Mouse (Mus musculus) ES-CJ7 (cell line): ENCODE measurements around the gene Dop1b.
"Not testable (repeated sequence)": the region's sequence is repeated elsewhere in the genome, so short reads cannot be mapped to it uniquely, and the experiment has no call there.

Experiments
- DNase-seq: peaks from one replicate; pipeline ENCODE4 v3.0.0; 2011; ENCODE audit warnings: low read depth, low spot score

Dop1b gene

GRCm38 (mm10) chr16:93749147-93749910, 37.6 kb downstream of the Dop1b start:
- DNase-seq: no peak

GRCm38 (mm10) chr16:93750464-93750863, 38.8 kb downstream of the Dop1b start:
- DNase-seq: no peak

GRCm38 (mm10) chr16:93751816-93752215, 40.1 kb downstream of the Dop1b start:
- no peak for DNase-seq

GRCm38 (mm10) chr16:93756622-93757021, 44.9 kb downstream of the Dop1b start:
- no peak for DNase-seq

- no peak for DNase-seq
These were observed 51.7 kb downstream of the Dop1b start for GRCm38 (mm10) chr16:93763378-93763777.

- DNase-seq: no peak
These were observed 52.9 kb downstream of the Dop1b start for GRCm38 (mm10) chr16:93764597-93764996.

GRCm38 (mm10) chr16:93766956-93767355, 55.3 kb downstream of the Dop1b start:
- peak; percentile 43 for DNase-seq

GRCm38 (mm10) chr16:93767548-93767947, 55.8 kb downstream of the Dop1b start:
- no peak for DNase-seq

- DNase-seq: no peak
These were observed 57.9 kb downstream of the Dop1b start for GRCm38 (mm10) chr16:93769621-93770020.

- no peak for DNase-seq
These were observed 58.7 kb downstream of the Dop1b start for GRCm38 (mm10) chr16:93770271-93770926.

- no peak for DNase-seq
These were observed 63.0 kb downstream of the Dop1b start for GRCm38 (mm10) chr16:93774658-93775057.

GRCm38 (mm10) chr16:93776468-93776867, 64.8 kb downstream of the Dop1b start:
- DNase-seq: no peak

- DNase-seq: no peak
These were observed 65.7 kb downstream of the Dop1b start for GRCm38 (mm10) chr16:93777247-93777999.

- DNase-seq: not testable (repeated sequence)
These were observed 66.7 kb downstream of the Dop1b start for GRCm38 (mm10) chr16:93778393-93778792.

GRCm38 (mm10) chr16:93779554-93779953, 67.8 kb downstream of the Dop1b start:
- DNase-seq: no peak

- peak; percentile 58 for DNase-seq
These were observed 69.2 kb downstream of the Dop1b start for GRCm38 (mm10) chr16:93780660-93781479.

GRCm38 (mm10) chr16:93784175-93784574, 72.5 kb downstream of the Dop1b start:
- no peak for DNase-seq

GRCm38 (mm10) chr16:93785805-93786204, 74.1 kb downstream of the Dop1b start:
- peak; percentile 88 for DNase-seq

- DNase-seq: no peak
These were observed 76.7 kb downstream of the Dop1b start for GRCm38 (mm10) chr16:93788388-93788787.

- DNase-seq: no peak
These were observed 77.2 kb downstream of the Dop1b start for GRCm38 (mm10) chr16:93788881-93789280.

- DNase-seq: no peak
These were observed 78.5 kb downstream of the Dop1b start for GRCm38 (mm10) chr16:93789971-93790755.
